Mouse (Mus musculus): ENCODE results near the gene Sap18. TPM values are rescaled to one million over a fixed set of nuclear protein-coding genes. Genes with fewer than 3 reads are reported as not detected.
"Not testable (repeated sequence)": the region's sequence is repeated elsewhere in the genome, so short reads cannot be mapped to it uniquely, and the experiment has no call there.

Gene Sap18
- total RNA-seq, 4 experiments from 2014 or later, result 65.5 to 103 (median 76.4) TPM

DNA sequence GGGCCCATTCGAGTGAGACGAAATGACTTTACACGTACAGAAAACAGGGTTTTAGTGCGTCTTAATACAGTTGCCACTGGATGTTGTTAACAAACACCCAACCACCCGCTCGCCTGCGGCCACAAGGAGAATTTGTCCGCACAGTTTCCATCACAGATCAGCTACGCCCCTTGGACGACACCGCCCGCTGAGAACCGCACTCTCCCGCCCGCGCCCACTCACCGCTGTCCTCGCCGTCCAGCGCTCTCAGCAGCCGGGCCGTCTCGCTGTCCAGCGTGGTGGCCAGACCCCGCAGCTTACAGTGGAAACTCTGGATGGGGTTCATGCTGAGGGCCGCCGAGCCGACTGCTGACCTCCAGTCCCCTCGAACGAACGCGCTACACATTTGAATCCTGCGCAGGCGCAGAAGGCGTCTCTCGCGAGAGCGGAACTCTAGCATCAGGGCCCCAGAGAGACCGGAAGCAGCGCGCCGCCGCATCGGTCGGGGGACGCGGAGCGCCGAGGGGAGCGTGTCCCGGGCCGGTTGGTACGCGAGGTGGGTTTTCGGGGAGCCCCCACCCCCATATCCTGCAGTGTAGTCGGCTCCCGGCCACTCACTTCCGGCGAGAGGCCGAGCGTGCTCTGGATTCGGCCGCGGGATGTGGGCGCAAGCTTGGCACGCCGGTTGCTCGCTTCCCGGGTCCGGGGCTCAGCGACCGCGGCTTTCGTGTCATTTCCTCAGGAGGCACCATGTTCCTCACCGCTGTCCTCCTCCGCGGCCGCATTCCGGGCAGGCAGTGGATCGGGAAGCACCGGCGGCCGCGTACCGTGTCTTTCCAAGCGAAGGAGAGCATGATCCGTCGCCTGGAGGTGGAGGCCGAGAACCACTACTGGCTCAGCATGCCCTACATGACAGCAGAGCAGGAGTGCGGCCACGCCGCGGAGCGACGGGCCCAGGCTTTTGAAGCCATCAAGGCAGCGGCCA, 28.1 kb downstream of the Sap18 start, which contains the start of the genes Ska3 and Mrpl57:
Gene Ska3, minus strand, starts transcription at position 398 of the 964 bp plus-strand sequence.
Gene Mrpl57, plus strand, starts transcription at position 447 of the 964 bp plus-strand sequence.
- DNase-seq (ENCODE audit: low spot score in 2 of 2), result peak; percentile 81 to 86

GRCm38 (mm10) chr14:57827284-57827683, 29.3 kb downstream of the Sap18 start:
- no peak for DNase-seq (ENCODE audit: low spot score in 2 of 2)

- DNase-seq (ENCODE audit: low spot score in 2 of 2), result no peak
These were observed 35.5 kb downstream of the Sap18 start for GRCm38 (mm10) chr14:57833526-57833925.

GRCm38 (mm10) chr14:57835157-57835556, 37.2 kb downstream of the Sap18 start:
- DNase-seq (ENCODE audit: low spot score in 2 of 2), result no peak

DNA sequence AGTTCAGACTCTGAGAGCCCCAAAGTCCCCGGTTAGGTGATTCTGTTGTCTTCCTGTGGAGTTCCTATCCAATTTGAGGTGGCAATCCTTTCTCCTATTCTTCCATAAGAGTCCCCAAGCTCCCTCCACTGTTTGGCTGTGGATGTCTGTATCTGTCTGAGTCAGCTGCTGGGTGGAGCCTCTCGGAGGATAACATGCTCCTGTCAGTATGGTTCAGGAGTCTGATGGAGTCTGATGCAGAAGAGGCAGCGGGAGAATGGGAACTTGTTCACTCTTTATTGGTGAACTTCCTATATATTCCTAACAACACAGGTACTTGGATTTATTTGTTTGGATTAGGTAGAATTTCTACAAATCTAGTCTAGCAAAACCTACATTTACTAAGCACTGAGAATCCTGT, 46.6 kb downstream of the Sap18 start:
- no peak for DNase-seq (ENCODE audit: low spot score in 2 of 2)

GRCm38 (mm10) chr14:57848061-57848460, 50.1 kb downstream of the Sap18 start:
- not testable (repeated sequence) for DNase-seq (ENCODE audit: low spot score in 2 of 2)

GRCm38 (mm10) chr14:57848646-57849045, 50.7 kb downstream of the Sap18 start:
- no peak for DNase-seq (ENCODE audit: low spot score in 2 of 2)

DNA sequence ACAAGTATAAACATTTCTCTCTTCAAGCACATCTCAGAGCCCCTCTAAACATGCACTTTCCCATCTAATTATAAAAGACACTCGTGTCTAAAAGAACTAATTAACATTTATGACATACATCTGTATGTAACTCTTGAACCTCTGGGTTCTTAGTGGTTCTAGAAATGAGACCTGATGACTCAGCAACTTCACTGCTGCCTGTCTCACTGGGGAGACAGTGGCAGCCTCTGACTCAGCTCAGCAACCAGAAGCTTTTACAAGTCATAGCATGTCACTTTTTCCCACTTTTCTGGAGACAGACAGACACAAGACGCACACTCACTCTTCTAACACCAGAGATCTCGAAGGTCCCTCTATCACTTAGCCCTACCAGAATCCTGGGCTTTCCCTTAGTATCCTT, 52.4 kb downstream of the Sap18 start:
- no peak for DNase-seq (ENCODE audit: low spot score in 2 of 2)

GRCm38 (mm10) chr14:57852961-57853360, 55.0 kb downstream of the Sap18 start:
- no peak for DNase-seq (ENCODE audit: low spot score in 2 of 2)

- not testable (repeated sequence) for DNase-seq (ENCODE audit: low spot score in 2 of 2)
These were observed 58.1 kb downstream of the Sap18 start for GRCm38 (mm10) chr14:57856037-57856436.

Small RNAs within 50 kb of the gene (microRNA-seq; reads per million reads assigned to microRNA genes)
- 1.5 reads per million in 2 experiments for gene Mir3077

Other genes starting within 250 kb of the Sap18 start
- gene Eef1akmt1, start 226.6 kb upstream of the Sap18 start, total RNA-seq (2022), result 10 to 100 TPM; 29.1 to 35.0 (median 29.7) TPM
- 10 to 100 TPM; 10.9 to 14.8 (median 14.5) TPM for gene Xpo4, start 132.8 kb upstream of the Sap18 start, total RNA-seq (2022)
- 1 to 10 TPM in 1 of 4 experiments, not detected in 3; 1.0 TPM for gene Gm49361, start 52.1 kb upstream of the Sap18 start, total RNA-seq (2022)
- 10 to 100 TPM; 19.4 to 28.3 (median 24.8) TPM for gene Lats2, start 39.8 kb upstream of the Sap18 start, total RNA-seq (2022)
- 1 to 10 TPM in 3 of 4 experiments, under 1 TPM in 1; 0.88 to 2.6 (median 1.3) TPM for gene Ska3, start 28.0 kb downstream of the Sap18 start, total RNA-seq (2022)
- 10 to 100 TPM; 55.0 to 65.3 (median 58.7) TPM for gene Mrpl57, start 28.1 kb downstream of the Sap18 start, total RNA-seq (2022)
- 10 to 100 TPM; 39.6 to 44.7 (median 42.6) TPM for gene Zdhhc20, start 92.1 kb downstream of the Sap18 start, total RNA-seq (2022)
- gene Micu2, start 201.1 kb downstream of the Sap18 start, total RNA-seq (2022), result 10 to 100 TPM; 22.6 to 25.0 (median 23.6) TPM

Data from left cerebral cortex, adult 8-10 months (tissue).